In the genomic region with DNA sequence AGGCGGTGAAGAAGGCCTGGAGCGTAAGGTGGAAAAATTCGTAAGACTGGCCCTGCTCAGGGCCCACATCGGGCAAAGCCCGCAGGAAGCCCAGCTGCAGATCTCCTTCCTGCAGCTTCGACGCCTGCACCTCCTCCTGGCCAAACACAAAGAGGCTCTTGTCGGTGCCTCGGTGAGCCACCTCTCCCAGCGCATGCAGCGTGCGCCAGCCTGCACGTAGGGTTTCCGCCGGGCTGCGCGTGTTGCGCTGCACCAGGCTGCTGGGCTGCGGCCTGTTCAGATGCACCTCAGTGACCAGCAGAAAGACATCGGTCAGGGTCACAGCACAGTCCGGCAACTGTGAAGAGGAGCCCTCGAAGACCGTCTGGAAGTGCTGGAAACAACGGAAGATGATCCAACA, we compare ENCODE assay signal across 14 mouse cellular contexts. TPM values are rescaled to one million over a fixed set of nuclear protein-coding genes. Genes with fewer than 3 reads are reported as not detected.
DNase-seq lines count a peak whose midpoint lies in the region; ATAC-seq and TF ChIP-seq lines count a peak whose summit lies in the region.
"Had no signal": no experiment of that assay in that cellular context is flagged by ENCODE, and none has a peak within 500 bp of the region (broad histone marks: within the 10 kb centered on the region; RNA-seq: fewer than 3 reads in every experiment).

No protein-coding gene starts in this region.

- peaks cover 28% of the 10 kb centered on the region for H3K4me1 ChIP-seq in hindbrain, embryonic 10.5 days (replicated peaks)
- H3K4me1 ChIP-seq in hindbrain, embryonic 16.5 days (ENCODE audit: control insufficient read depth, insufficient read depth, low read depth, low read length), result no peaks in the 10 kb centered on the region
- H3K4me1 ChIP-seq in ES-E14 (ENCODE audit: control insufficient read depth in 2 of 2, insufficient read depth in 2 of 2, low read length in 2 of 2, poor library complexity in 1 of 2), result peaks cover 0 to 6% of the 10 kb centered on the region in 2 experiments; a peak in 1 of 4 replicates
- peaks cover 3% of the 10 kb centered on the region; the same call in 1 of the 2 replicates for H3K4me1 ChIP-seq in embryonic facial prominence, embryonic 11.5 days (ENCODE audit: control insufficient read depth, insufficient read depth, low read length)
- no peaks in the 10 kb centered on the region for H3K4me1 ChIP-seq in limb, embryonic 14.5 days (ENCODE audit: control insufficient read depth, insufficient read depth, low read length)
- no peaks in the 10 kb centered on the region; the same call in 1 of the 2 replicates for H3K4me1 ChIP-seq in cerebellum, adult 2 months (ENCODE audit: control insufficient read depth, insufficient read depth, low read length)

- TF ChIP-seq CTCF in cerebellum, adult 2 months (IDR thresholded peaks at IDR 0.05; ENCODE audit: borderline replicate concordance, insufficient read depth, low read depth, low read length), result no peak

- no peak overlapping the region for H3K4me2 ChIP-seq in hindbrain, embryonic 16.5 days (ENCODE audit: low read length)
- no peak overlapping the region for H3K4me2 ChIP-seq in embryonic facial prominence, embryonic 11.5 days (ENCODE audit: low read depth, low read length)
- peak overlapping the region; percentile 21; the same call in 1 of the 2 replicates for H3K4me2 ChIP-seq in limb, embryonic 14.5 days (replicated peaks; ENCODE audit: low read depth, low read length, severe bottlenecking)

- no peak overlapping the region for H3K9ac ChIP-seq in hindbrain, embryonic 16.5 days (ENCODE audit: low read depth, low read length)
- H3K9ac ChIP-seq in ES-E14 (ENCODE audit: insufficient read depth, low read depth, low read length, poor library complexity, severe bottlenecking), result peak overlapping the region; percentile 2; the same call in 1 of the 2 replicates
- H3K9ac ChIP-seq in embryonic facial prominence, embryonic 11.5 days (replicated peaks; ENCODE audit: low read length), result no peak overlapping the region
- no peak overlapping the region for H3K9ac ChIP-seq in limb, embryonic 14.5 days (ENCODE audit: low read depth, low read length, severe bottlenecking)

- no peaks in the 10 kb centered on the region for H3K36me3 ChIP-seq in hindbrain, embryonic 10.5 days
- no peaks in the 10 kb centered on the region for H3K36me3 ChIP-seq in hindbrain, embryonic 16.5 days (ENCODE audit: control insufficient read depth, insufficient read depth, low read length)
- H3K36me3 ChIP-seq in ES-E14 (ENCODE audit: control insufficient read depth, insufficient read depth, low read length, poor library complexity, severe bottlenecking), result no peaks in the 10 kb centered on the region
- no peaks in the 10 kb centered on the region for H3K36me3 ChIP-seq in embryonic facial prominence, embryonic 11.5 days (replicated peaks; ENCODE audit: control insufficient read depth, insufficient read depth, low read depth, low read length)
- H3K36me3 ChIP-seq in limb, embryonic 14.5 days (ENCODE audit: control insufficient read depth, insufficient read depth, low read length), result 0 out of 2 replicates have a peak, but pooled peaks cover 3% of the 10 kb centered on the region
- H3K36me3 ChIP-seq: G1E had no signal

- peaks cover 36% of the 10 kb centered on the region for H3K27me3 ChIP-seq in hindbrain, embryonic 10.5 days (ENCODE audit: insufficient read depth, poor library complexity, severe bottlenecking)
- H3K27me3 ChIP-seq in hindbrain, embryonic 16.5 days (replicated peaks; ENCODE audit: control insufficient read depth, insufficient read depth, low read length), result 0 out of 2 replicates have a peak, but pooled peaks cover 2% of the 10 kb centered on the region
- peaks cover 7% of the 10 kb centered on the region for H3K27me3 ChIP-seq in embryonic facial prominence, embryonic 11.5 days (ENCODE audit: control insufficient read depth, insufficient read depth, low read length)
- 0 out of 2 replicates have a peak, but pooled peaks cover 8% of the 10 kb centered on the region for H3K27me3 ChIP-seq in limb, embryonic 14.5 days (ENCODE audit: control insufficient read depth, insufficient read depth, low read length)
- no peaks in the 10 kb centered on the region for H3K27me3 ChIP-seq in cerebellum, adult 2 months (ENCODE audit: control insufficient read depth, insufficient read depth, low read length)

- no peak for ATAC-seq in hindbrain, embryonic 16.5 days
- no peak for ATAC-seq in embryonic facial prominence, embryonic 11.5 days (replicated peaks; ENCODE audit: insufficient number of reproducible peaks, low FRiP score, low TSS enrichment, low read depth)
- ATAC-seq in limb, embryonic 14.5 days (ENCODE audit: low FRiP score, low read depth), result no peak
- ATAC-seq: inflammation-experienced regulatory T-cells, adult 6 months had no signal

- no peaks in the 10 kb centered on the region for H3K9me3 ChIP-seq in hindbrain, embryonic 10.5 days
- H3K9me3 ChIP-seq in hindbrain, embryonic 16.5 days (ENCODE audit: control insufficient read depth, low read length), result no peaks in the 10 kb centered on the region
- H3K9me3 ChIP-seq in ES-E14 (ENCODE audit: control insufficient read depth, insufficient read depth, low read depth, low read length), result no peaks in the 10 kb centered on the region
- no peaks in the 10 kb centered on the region for H3K9me3 ChIP-seq in embryonic facial prominence, embryonic 11.5 days (replicated peaks; ENCODE audit: control insufficient read depth, low read length)
- H3K9me3 ChIP-seq in limb, embryonic 14.5 days (ENCODE audit: control insufficient read depth, low read length), result no peaks in the 10 kb centered on the region
- H3K9me3 ChIP-seq: G1E had no signal

- in situ Hi-C loops in ES-E14 (cut with MboI; ENCODE audit: low sequenced_read_pairs in 2 of 2, unreplicated experiment in 2 of 2), result no loop called here

- 0 out of 2 replicates have a peak overlapping the region, but pooled peaks have one; percentile 5 for H3K27ac ChIP-seq in hindbrain, embryonic 10.5 days
- H3K27ac ChIP-seq in hindbrain, embryonic 16.5 days (ENCODE audit: low read depth, low read length), result no peak overlapping the region
- H3K27ac ChIP-seq in ES-E14 (ENCODE audit: insufficient read depth, low read depth, low read length, poor library complexity, severe bottlenecking), result no peak overlapping the region
- H3K27ac ChIP-seq in embryonic facial prominence, embryonic 11.5 days (replicated peaks; ENCODE audit: low read depth, low read length), result no peak overlapping the region
- no peak overlapping the region for H3K27ac ChIP-seq in limb, embryonic 14.5 days (replicated peaks; ENCODE audit: low read depth, low read length)
- H3K27ac ChIP-seq in cerebellum, adult 2 months (ENCODE audit: insufficient read depth, low read length), result no peak overlapping the region
- H3K27ac ChIP-seq: layer of hippocampus, adult 2 months had no signal

- no peak for TF ChIP-seq POLR2A in limb, embryonic 14.5 days (IDR thresholded peaks at IDR 0.05; ENCODE audit: borderline replicate concordance, extremely low read depth, insufficient read depth, insufficient read length)
- TF ChIP-seq POLR2A in cerebellum, adult 2 months (IDR thresholded peaks at IDR 0.05; ENCODE audit: borderline replicate concordance, insufficient read depth, low read length), result no peak

- WGBS in hindbrain, embryonic 10.5 days, result 49% methylated on average over 24 of the region's 24 CpGs
- WGBS in hindbrain, embryonic 16.5 days, result 52% methylated on average over 24 of the region's 24 CpGs
- WGBS in embryonic facial prominence, embryonic 11.5 days, result 43% methylated on average over 24 of the region's 24 CpGs
- WGBS in limb, embryonic 14.5 days, result 56% methylated on average over 23 of the region's 24 CpGs
- WGBS in cerebellum, adult 2 months, result 60% methylated on average over 24 of the region's 24 CpGs

- no peak overlapping the region; the same call in 1 of the 2 replicates for H3K4me3 ChIP-seq in hindbrain, embryonic 10.5 days
- no peak overlapping the region for H3K4me3 ChIP-seq in hindbrain, embryonic 16.5 days (ENCODE audit: low read length)
- H3K4me3 ChIP-seq in ES-E14 (ENCODE audit: insufficient read depth in 1 of 2, low read depth in 1 of 2, low read length in 2 of 2, poor library complexity in 1 of 2, severe bottlenecking in 1 of 2), result peak overlapping the region; percentile 35 to 44
- H3K4me3 ChIP-seq in embryonic facial prominence, embryonic 11.5 days (ENCODE audit: low read depth, low read length), result no peak overlapping the region
- no peak overlapping the region for H3K4me3 ChIP-seq in limb, embryonic 14.5 days (replicated peaks; ENCODE audit: low read length)
- H3K4me3 ChIP-seq in cerebellum, adult 2 months (replicated peaks; ENCODE audit: insufficient read depth, low read depth, low read length), result no peak overlapping the region
- H3K4me3 ChIP-seq: layer of hippocampus, adult 2 months had no signal

- peak; percentile 15 for DNase-seq in hindbrain, embryonic 10.5 days (ENCODE audit: low spot score)
- no peak for DNase-seq in ES-E14 (ENCODE audit: low read depth, low spot score)
- DNase-seq in embryonic facial prominence, embryonic 11.5 days (ENCODE audit: low spot score), result peak; percentile 20
- no peak for DNase-seq in limb, embryonic 14.5 days (ENCODE audit: low spot score)
- DNase-seq in cerebellum, adult 2 months, result no peak
- DNase-seq in spleen, postnatal 4 days (ENCODE audit: low spot score in 2 of 2), result no peak
- DNase-seq: adrenal gland, postnatal 14 days; cerebellum, adult 11 months; gastrocnemius, postnatal 10 days; right cerebral cortex, postnatal 25 days had no signal

TF ChIP-seq in ES-E14, 5 proteins besides CTCF, POLR2A, EP300 and RAD21 (continues in another document):
- TF ChIP-seq MAFK (IDR thresholded peaks at IDR 0.05; ENCODE audit: insufficient read depth, low read depth, low read length) (no peak), ZNF384 (IDR thresholded peaks at IDR 0.05; ENCODE audit: low read depth, low read length) (no peak)

RNA-seq across cellular contexts. Expression of gene Nod1, which starts 28.7 kb away (rescaled TPM):
- 1.7 and 2.7 TPM in 2 replicates for polyA plus RNA-seq in hindbrain, embryonic 10.5 days (2016; fragmentation: Nextera tagmentation; extraction: Ambion mirVana)
- 3.1 and 3.6 TPM in 2 replicates for polyA plus RNA-seq in hindbrain, embryonic 16.5 days (2015; fragmentation: Nextera tagmentation; extraction: Ambion mirVana)
- total RNA-seq in ES-E14 (2012; rRNA removed), result 1.3 and 1.6 TPM in 2 replicates
- polyA plus RNA-seq in embryonic facial prominence, embryonic 11.5 days (2014; fragmentation: Nextera tagmentation; extraction: Ambion mirVana), result 1.9 and 2.3 TPM in 2 replicates
- polyA plus RNA-seq in limb, embryonic 14.5 days (2012; rRNA removed), result 13.1 and 15.9 TPM in 2 replicates
- polyA plus RNA-seq in limb, embryonic 14.5 days (2014; fragmentation: Nextera tagmentation; extraction: Ambion mirVana), result 7.4 and 9.1 TPM in 2 replicates
- 6.6 and 8.0 TPM in 2 replicates for polyA plus RNA-seq in cerebellum, adult 2 months (2012; rRNA removed)

RNA-seq across cellular contexts. Expression of gene Ggct, which starts 49.0 kb away (rescaled TPM):
- 11.1 and 13.6 TPM in 2 replicates for polyA plus RNA-seq in hindbrain, embryonic 10.5 days (2016; fragmentation: Nextera tagmentation; extraction: Ambion mirVana)
- polyA plus RNA-seq in hindbrain, embryonic 16.5 days (2015; fragmentation: Nextera tagmentation; extraction: Ambion mirVana), result 14.3 and 20.5 TPM in 2 replicates
- total RNA-seq in ES-E14 (2012; rRNA removed), result 17.1 and 25.4 TPM in 2 replicates
- polyA plus RNA-seq in embryonic facial prominence, embryonic 11.5 days (2014; fragmentation: Nextera tagmentation; extraction: Ambion mirVana), result 10.5 and 13.0 TPM in 2 replicates
- 2.0 and 4.0 TPM in 2 replicates for polyA plus RNA-seq in limb, embryonic 14.5 days (2012; rRNA removed)
- polyA plus RNA-seq in limb, embryonic 14.5 days (2014; fragmentation: Nextera tagmentation; extraction: Ambion mirVana), result 9.3 and 11.4 TPM in 2 replicates
- polyA plus RNA-seq in cerebellum, adult 2 months (2012; rRNA removed), result 17.2 and 21.0 TPM in 2 replicates

Comparison
In these comparisons a context has a peak if more than half of its experiments do, and no peak if none do; other contexts are left out.
1. DNase-seq: peak in hindbrain, embryonic 10.5 days (single experiment) and embryonic facial prominence, embryonic 11.5 days (single experiment); none in ES-E14 (single experiment), limb, embryonic 14.5 days (single experiment), cerebellum, adult 2 months (0 of 2) and spleen, postnatal 4 days (0 of 2).
2. H3K4me3 ChIP-seq: peak in ES-E14 (2 of 2); none in hindbrain, embryonic 10.5 days (single experiment), hindbrain, embryonic 16.5 days (single experiment), embryonic facial prominence, embryonic 11.5 days (single experiment), limb, embryonic 14.5 days (single experiment) and cerebellum, adult 2 months (single experiment).